Mouse (Mus musculus): ENCODE measurements around the gene Gas2.

Gas2 gene

GRCm38 (mm10) chr7:51964681-51965080 lies 102.9 kb downstream of the Gas2 start:
- no peak for DNase-seq (ENCODE audit: low read depth, low spot score)

GRCm38 (mm10) chr7:51967581-51967980 lies 105.8 kb downstream of the Gas2 start:
- DNase-seq (ENCODE audit: low read depth, low spot score) = no peak

- DNase-seq (ENCODE audit: low read depth, low spot score) = no peak
Observed at GRCm38 (mm10) chr7:51969379-51969778, 107.6 kb downstream of the Gas2 start.

GRCm38 (mm10) chr7:51972252-51972855 lies 110.5 kb downstream of the Gas2 start:
- DNase-seq (ENCODE audit: low read depth, low spot score) = peak; percentile 15

GRCm38 (mm10) chr7:51973091-51973490 lies 111.3 kb downstream of the Gas2 start:
- DNase-seq (ENCODE audit: low read depth, low spot score) = no peak

- no peak for DNase-seq (ENCODE audit: low read depth, low spot score)
Observed at GRCm38 (mm10) chr7:51973526-51973925, 111.7 kb downstream of the Gas2 start.

GRCm38 (mm10) chr7:51975181-51975580 lies 113.4 kb downstream of the Gas2 start:
- DNase-seq (ENCODE audit: low read depth, low spot score) = no peak

GRCm38 (mm10) chr7:51979271-51979670 lies 117.5 kb downstream of the Gas2 start:
- DNase-seq (ENCODE audit: low read depth, low spot score) = peak; percentile 16

GRCm38 (mm10) chr7:51982303-51982702 lies 120.5 kb downstream of the Gas2 start:
- DNase-seq (ENCODE audit: low read depth, low spot score) = no peak

GRCm38 (mm10) chr7:51985763-51986162 lies 123.9 kb downstream of the Gas2 start:
- no peak for DNase-seq (ENCODE audit: low read depth, low spot score)

GRCm38 (mm10) chr7:51986909-51987308 lies 125.1 kb downstream of the Gas2 start:
- no peak for DNase-seq (ENCODE audit: low read depth, low spot score)

- no peak for DNase-seq (ENCODE audit: low read depth, low spot score)
Observed at GRCm38 (mm10) chr7:51991020-51991419, 129.2 kb downstream of the Gas2 start.

GRCm38 (mm10) chr7:52005511-52006295 lies 143.9 kb downstream of the Gas2 start, which contains the start of gene Svip:
TSS of gene Svip (minus strand) at chr7:52006018.
- peak; percentile 78 for DNase-seq (ENCODE audit: low read depth, low spot score)

GRCm38 (mm10) chr7:52006296-52006630 lies 144.4 kb downstream of the Gas2 start:
- no peak for DNase-seq (ENCODE audit: low read depth, low spot score)

- no peak for DNase-seq (ENCODE audit: low read depth, low spot score)
Observed at GRCm38 (mm10) chr7:52007138-52007537, 145.3 kb downstream of the Gas2 start.

GRCm38 (mm10) chr7:52013457-52013856 lies 151.6 kb downstream of the Gas2 start:
- DNase-seq (ENCODE audit: low read depth, low spot score) = no peak

- DNase-seq (ENCODE audit: low read depth, low spot score) = no peak
Observed at GRCm38 (mm10) chr7:52015180-52015579, 153.4 kb downstream of the Gas2 start.

GRCm38 (mm10) chr7:52015628-52016027 lies 153.8 kb downstream of the Gas2 start, which contains the start of gene 1700015G11Rik:
TSS of gene 1700015G11Rik (minus strand) at chr7:52015728.
- DNase-seq (ENCODE audit: low read depth, low spot score) = no peak

- DNase-seq (ENCODE audit: low read depth, low spot score) = no peak
Observed at GRCm38 (mm10) chr7:52022039-52022438, 160.2 kb downstream of the Gas2 start.

- DNase-seq (ENCODE audit: low read depth, low spot score) = no peak
Observed at GRCm38 (mm10) chr7:52024050-52024626, 162.3 kb downstream of the Gas2 start.

- DNase-seq (ENCODE audit: low read depth, low spot score) = no peak
Observed at GRCm38 (mm10) chr7:52037600-52038582, 176.1 kb downstream of the Gas2 start.

Data from CD4-positive helper T cell, adult 2 months (primary cell).